Mouse (Mus musculus) ES-Bruce4 (cell line): Measurements from ENCODE around the gene Svop.

Experiments
- CTCF ChIP-seq: IDR thresholded peaks from one replicate; pipeline ENCODE4 v1.8.1; 2011; ENCODE audit warnings: low read depth, low read length
- EP300 ChIP-seq: IDR thresholded peaks from 2 replicates; pipeline ENCODE4 v1.6.1; 2011; ENCODE audit warnings: low read depth, low read length; ENCODE audit not compliant: insufficient read depth
- POLR2A ChIP-seq: IDR thresholded peaks from one replicate; pipeline ENCODE4 v1.8.1; 2011; ENCODE audit warnings: low read length; ENCODE audit not compliant: insufficient read depth

GRCm38 (mm10) chr5:114115030-114115429 lies 23.7 kb upstream of the Svop start:
- TF ChIP-seq CTCF (no peak), POLR2A (no peak), EP300 (no peak)
